Mouse (Mus musculus) kidney, embryonic 14.5 days (tissue): Measurements from ENCODE around the gene Uvrag. TPM values are rescaled to one million over a fixed set of nuclear protein-coding genes. Genes with fewer than 3 reads are reported as not detected.
"Not testable (repeated sequence)": the region's sequence is repeated elsewhere in the genome, so short reads cannot be mapped to it uniquely, and the experiment has no call there.

Source experiments
- ATAC-seq: fragments of 200-750 bp; cut with Nextera tagmentation; 2 replicates; pipeline ENCODE4 v1.8.0; 2017; ENCODE audit warnings: moderate number of reproducible peaks, mild to moderate bottlenecking, moderate TSS enrichment, moderate library complexity; ENCODE audit not compliant: low FRiP score, low TSS enrichment
- H3K27ac ChIP-seq: fragments of 300-500 bp; sonication (generic); 2 replicates; pipeline ENCODE4 v1.5.1; 2014; ENCODE audit warnings: low read depth, mild to moderate bottlenecking, low read length, moderate library complexity, mixed read lengths
- H3K27me3 ChIP-seq: fragments of 300-500 bp; sonication (generic); 2 replicates; pipeline ENCODE4 v1.6.1; 2014; ENCODE audit warnings: mild to moderate bottlenecking, low read length; ENCODE audit not compliant: control insufficient read depth, insufficient read depth
- H3K36me3 ChIP-seq: fragments of 300-500 bp; sonication (generic); 2 replicates; pipeline ENCODE4 v1.6.1; 2014; ENCODE audit warnings: low read length, mixed read lengths; ENCODE audit not compliant: control insufficient read depth, insufficient read depth
- H3K4me1 ChIP-seq: fragments of 300-500 bp; sonication (generic); 2 replicates; pipeline ENCODE4 v1.6.1; 2014; ENCODE audit warnings: low read length, mixed read lengths; ENCODE audit not compliant: control insufficient read depth, insufficient read depth
- H3K4me2 ChIP-seq: fragments of 300-500 bp; sonication (generic); replicated peaks from 2 replicates; pipeline ENCODE4 v1.6.1; 2014; ENCODE audit warnings: low read depth, mild to moderate bottlenecking, low read length
- H3K4me3 ChIP-seq: fragments of 300-500 bp; sonication (generic); 2 replicates; pipeline ENCODE4 v1.5.1; 2014; ENCODE audit warnings: mild to moderate bottlenecking, low read length
- H3K9ac ChIP-seq: fragments of 300-500 bp; sonication (generic); 2 replicates; pipeline ENCODE4 v1.6.1; 2014; ENCODE audit warnings: low read depth, mild to moderate bottlenecking, low read length, moderate library complexity
- H3K9me3 ChIP-seq: fragments of 300-500 bp; sonication (generic); 2 replicates; pipeline ENCODE4 v1.6.1; 2016; ENCODE audit warnings: low read length; ENCODE audit not compliant: control insufficient read depth
- WGBS: fragments of 180-500 bp; shearing (Covaris S2); extraction: QIAGEN DNeasy Blood & Tissue Kit; methylation state at CpG from one replicate; pipeline ENCODE4 v1.1.7; 2014; 5-methylcytosine and 5-hydroxymethylcytosine counted together
- polyA plus RNA-seq: library from polyadenylated mRNA; unstranded; fragments of >200 nt; fragmentation: Nextera tagmentation; extraction: Ambion mirVana; gene quantifications from 2 replicates; pipeline ENCODE4 v1.2.1, GENCODE M21; 2014

Gene Uvrag
- polyA plus RNA-seq, 1 experiment from 2014 or later: 22.7 TPM

DNA sequence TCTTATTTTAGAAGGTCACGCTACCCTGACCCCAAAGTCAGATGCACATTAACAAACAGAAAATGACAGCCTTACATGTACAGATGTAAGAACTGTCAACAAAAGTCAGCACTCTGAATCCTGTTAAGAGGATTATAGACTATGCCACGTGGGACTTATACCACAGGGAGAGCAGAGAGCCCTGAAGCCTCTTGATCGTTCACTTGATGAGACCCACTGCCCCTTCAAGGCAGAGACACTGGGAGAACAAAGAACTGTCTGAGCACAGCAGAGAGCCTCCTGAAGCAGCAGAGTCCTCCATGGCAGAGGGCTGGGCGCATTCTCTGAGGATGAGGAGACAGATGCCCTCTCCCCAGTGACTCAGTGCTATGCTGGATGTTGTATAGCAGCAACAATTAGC, 166.4 kb downstream of the Uvrag start:
- H3K36me3 ChIP-seq: no peaks in the 10 kb centered on the region
- no peaks in the 10 kb centered on the region for H3K9me3 ChIP-seq
- no peaks in the 10 kb centered on the region for H3K4me1 ChIP-seq
- H3K27me3 ChIP-seq: no peaks in the 10 kb centered on the region
- H3K9ac ChIP-seq: no peak overlapping the region
- ATAC-seq: no peak
- no peak overlapping the region for H3K27ac ChIP-seq
- no peak overlapping the region for H3K4me2 ChIP-seq
- 56% methylated on average over 4 of the region's 4 CpGs for WGBS
- no peak overlapping the region for H3K4me3 ChIP-seq

DNA sequence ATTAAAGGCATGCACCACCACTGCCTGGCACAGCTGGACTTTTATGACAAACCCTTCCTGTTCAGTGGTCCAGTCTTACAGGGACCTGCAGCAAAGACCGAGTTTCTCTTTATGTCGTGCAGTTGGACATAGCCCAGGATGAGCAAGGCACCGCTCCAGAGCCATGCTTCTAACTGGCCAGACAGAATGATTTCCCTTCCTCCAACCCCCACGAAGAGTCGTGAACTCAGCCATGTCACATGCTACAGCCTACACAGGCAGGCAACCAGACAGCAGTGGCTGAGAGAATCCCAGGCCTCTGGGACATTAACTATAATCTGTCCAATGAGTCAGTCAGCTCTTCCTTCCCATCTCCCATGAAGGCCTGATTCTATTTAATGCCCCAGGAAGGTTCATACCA, 170.2 kb downstream of the Uvrag start:
- no peaks in the 10 kb centered on the region for H3K27me3 ChIP-seq
- no peaks in the 10 kb centered on the region for H3K36me3 ChIP-seq
- peaks cover 11% of the 10 kb centered on the region; the same call in 1 of the 2 replicates for H3K4me1 ChIP-seq
- H3K4me2 ChIP-seq: no peak overlapping the region
- no peak overlapping the region for H3K27ac ChIP-seq
- H3K4me3 ChIP-seq: no peak overlapping the region
- H3K9me3 ChIP-seq: no peaks in the 10 kb centered on the region
- no peak overlapping the region for H3K9ac ChIP-seq
- no peak for ATAC-seq
- 79% methylated on average over 5 of the region's 5 CpGs for WGBS

DNA sequence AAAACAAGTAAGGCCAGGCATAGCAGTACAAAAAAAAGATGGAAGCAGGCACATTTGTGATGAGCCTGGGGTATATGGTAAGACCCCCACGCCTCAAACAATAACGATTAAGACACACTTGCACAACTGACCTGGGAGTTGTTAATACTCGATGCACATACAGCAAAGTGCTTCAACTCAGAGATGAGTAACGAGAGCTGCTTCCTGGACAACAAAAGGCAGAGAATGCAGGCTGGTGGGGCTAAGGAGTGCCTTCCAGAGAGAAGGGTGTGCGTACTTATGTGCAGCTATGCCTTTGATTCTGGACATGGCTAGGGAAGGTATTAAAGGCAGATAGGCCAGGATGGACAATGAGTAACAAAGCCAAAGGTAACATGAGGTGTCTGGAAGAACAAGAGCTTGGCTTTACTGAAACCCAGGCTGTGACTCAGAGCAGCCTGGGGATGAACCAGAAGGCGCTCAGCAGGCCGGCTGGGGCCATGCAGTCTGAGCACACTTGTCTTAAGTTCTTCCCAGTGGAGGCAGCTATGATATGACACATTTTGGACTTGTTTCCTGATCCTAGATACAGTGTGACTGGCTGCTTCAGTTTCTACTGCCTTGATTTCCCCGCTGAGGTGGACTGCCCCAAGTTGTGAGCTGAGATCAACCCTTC, 172.1 kb downstream of the Uvrag start:
- WGBS: 76% methylated on average over 8 of the region's 8 CpGs
- no peak for ATAC-seq
- no peaks in the 10 kb centered on the region for H3K36me3 ChIP-seq

DNA sequence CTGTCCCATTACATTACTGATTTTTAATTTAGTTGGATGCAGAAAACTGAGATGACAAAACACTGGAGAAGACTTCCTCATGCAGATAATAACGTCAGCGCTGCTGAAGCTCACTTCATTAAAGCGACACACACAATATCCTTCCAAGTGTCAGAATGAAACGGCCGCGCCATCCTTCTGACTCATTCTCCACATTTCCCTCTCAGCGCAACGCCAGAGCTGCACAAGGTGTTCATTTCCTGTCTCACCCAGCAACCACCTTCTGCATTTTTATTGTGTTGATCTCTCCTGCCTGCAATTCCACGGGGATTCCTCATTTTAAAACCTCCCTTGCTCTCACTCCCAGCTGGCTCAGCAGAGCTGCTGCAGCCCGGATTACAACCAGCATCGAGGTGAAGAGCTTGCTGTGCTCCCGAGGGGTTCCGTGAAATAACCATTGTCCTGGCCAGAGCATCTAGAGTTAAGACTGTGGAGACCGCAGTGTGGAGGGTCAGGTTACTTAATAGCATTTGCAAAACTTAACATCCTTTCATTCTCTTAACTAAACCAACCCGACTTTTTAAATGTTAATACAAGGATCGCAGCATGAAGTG, 172.8 kb downstream of the Uvrag start:
- 19% methylated on average over 16 of the region's 16 CpGs for WGBS
- H3K4me1 ChIP-seq: peaks cover 11% of the 10 kb centered on the region; the same call in 1 of the 2 replicates
- H3K27ac ChIP-seq: no peak overlapping the region; the same call in 1 of the 2 replicates
- H3K36me3 ChIP-seq: no peaks in the 10 kb centered on the region
- H3K4me3 ChIP-seq: no peak overlapping the region
- H3K9me3 ChIP-seq: no peaks in the 10 kb centered on the region
- H3K27me3 ChIP-seq: no peaks in the 10 kb centered on the region
- no peak overlapping the region for H3K9ac ChIP-seq
- H3K4me2 ChIP-seq: peak overlapping the region; percentile 22; the same call in 1 of the 2 replicates
- ATAC-seq: no peak

More for the DNA sequence above, 172.1 kb downstream of the Uvrag start:
- Histone ChIP-seq H3K4me3 (no peak overlapping the region), H3K27ac (no peak overlapping the region; the same call in 1 of the 2 replicates), H3K9me3 (no peaks in the 10 kb centered on the region), H3K4me1 (peaks cover 11% of the 10 kb centered on the region; the same call in 1 of the 2 replicates), H3K4me2 (no peak overlapping the region), H3K27me3 (no peaks in the 10 kb centered on the region), H3K9ac (no peak overlapping the region)

DNA sequence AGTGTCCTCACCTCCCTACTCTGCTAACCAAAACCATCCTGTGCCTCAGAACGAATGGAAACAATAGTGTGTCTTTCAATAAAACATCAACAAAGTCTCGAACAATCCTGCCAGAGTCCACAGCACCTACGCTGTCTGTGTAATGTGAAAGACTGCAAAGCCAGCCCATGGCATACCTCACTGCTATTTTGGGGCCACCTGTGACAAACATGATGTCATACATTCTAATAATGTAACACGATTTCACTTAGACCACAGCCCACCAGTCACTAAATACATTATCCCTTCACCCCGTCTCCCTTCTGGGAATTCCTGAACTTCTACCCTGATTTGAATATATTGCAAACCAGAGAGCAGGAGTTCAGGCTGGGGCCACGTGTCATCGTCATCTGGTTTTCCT, 173.3 kb downstream of the Uvrag start:
- Histone ChIP-seq H3K27me3 (no peaks in the 10 kb centered on the region), H3K4me2 (no peak overlapping the region), H3K36me3 (no peaks in the 10 kb centered on the region), H3K9me3 (no peaks in the 10 kb centered on the region), H3K4me1 (peaks cover 16% of the 10 kb centered on the region; the same call in 1 of the 2 replicates), H3K4me3 (no peak overlapping the region), H3K27ac (no peak overlapping the region), H3K9ac (no peak overlapping the region)
- ATAC-seq: no peak
- 52% methylated on average over 7 of the region's 7 CpGs for WGBS

DNA sequence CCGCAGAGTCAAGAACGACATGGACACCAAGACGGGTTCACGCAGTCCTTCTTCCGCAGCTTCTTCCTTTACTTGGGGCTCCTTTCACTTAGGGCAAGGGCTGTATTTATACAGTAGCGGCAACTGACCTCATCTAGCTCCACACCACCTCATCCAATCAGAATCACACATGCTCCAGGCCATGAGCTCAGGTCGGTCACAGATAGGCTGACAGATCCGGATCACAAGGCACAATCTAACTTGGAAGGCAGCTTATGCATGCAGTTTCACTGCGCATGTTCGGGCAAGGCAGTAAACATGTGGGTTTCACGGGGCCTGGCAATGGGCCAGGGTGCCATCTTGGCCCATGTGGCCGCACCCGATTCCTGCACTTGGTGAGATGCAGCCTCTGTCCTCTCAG, 177.4 kb downstream of the Uvrag start:
- ATAC-seq: not testable (repeated sequence)
- WGBS: 89% methylated on average over 13 of the region's 13 CpGs
- peaks cover 13% of the 10 kb centered on the region; the same call in 1 of the 2 replicates for H3K4me1 ChIP-seq

DNA sequence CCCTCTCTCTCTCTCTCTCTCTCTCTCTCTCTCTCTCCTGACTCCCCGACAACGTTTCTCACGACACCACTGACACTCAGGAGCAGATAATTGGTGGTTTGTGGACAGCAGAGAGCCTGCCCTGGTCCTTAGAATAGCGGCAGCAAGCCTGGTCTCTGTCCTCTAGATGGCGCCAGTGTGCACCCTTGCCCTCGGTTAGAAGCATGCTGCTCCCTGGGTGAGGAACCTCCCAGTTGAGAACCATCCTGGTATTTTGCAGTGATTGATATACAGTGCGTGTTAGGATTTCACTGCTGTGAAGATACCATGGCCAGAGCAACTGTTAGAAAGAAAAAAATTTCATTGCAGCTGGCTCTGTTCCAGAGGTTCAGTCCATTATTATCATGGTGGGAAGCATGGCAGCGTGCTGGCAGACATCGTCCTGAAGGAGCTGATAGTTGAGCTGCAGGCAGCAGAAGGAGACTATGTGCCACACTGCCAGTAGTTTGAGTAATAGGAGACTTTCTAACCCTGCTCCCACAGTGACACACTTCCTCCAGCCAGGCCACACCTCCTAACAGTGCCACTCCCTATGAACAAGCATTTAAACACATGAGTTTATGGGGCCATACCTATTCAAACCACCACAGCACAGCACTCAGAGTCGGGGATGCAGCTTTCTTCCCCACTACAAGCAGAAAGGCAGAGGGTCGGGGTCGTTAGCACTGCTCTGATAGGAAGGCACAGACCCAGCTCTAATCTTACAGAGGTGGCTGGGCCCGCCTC, 178.2 kb downstream of the Uvrag start:
- H3K9ac ChIP-seq: no peak overlapping the region
- H3K27ac ChIP-seq: no peak overlapping the region
- peaks cover 11% of the 10 kb centered on the region; the same call in 1 of the 2 replicates for H3K4me1 ChIP-seq
- 33% methylated on average over 13 of the region's 13 CpGs for WGBS
- no peaks in the 10 kb centered on the region for H3K27me3 ChIP-seq
- no peak overlapping the region for H3K4me2 ChIP-seq
- ATAC-seq: peak; percentile 69
- no peaks in the 10 kb centered on the region for H3K9me3 ChIP-seq
- no peaks in the 10 kb centered on the region for H3K36me3 ChIP-seq
- H3K4me3 ChIP-seq: no peak overlapping the region

More for the DNA sequence above, 177.4 kb downstream of the Uvrag start:
- not testable (repeated sequence) for H3K4me3 ChIP-seq, H3K4me2 ChIP-seq, H3K9ac ChIP-seq, H3K36me3 ChIP-seq, H3K27me3 ChIP-seq, H3K27ac ChIP-seq, H3K9me3 ChIP-seq

DNA sequence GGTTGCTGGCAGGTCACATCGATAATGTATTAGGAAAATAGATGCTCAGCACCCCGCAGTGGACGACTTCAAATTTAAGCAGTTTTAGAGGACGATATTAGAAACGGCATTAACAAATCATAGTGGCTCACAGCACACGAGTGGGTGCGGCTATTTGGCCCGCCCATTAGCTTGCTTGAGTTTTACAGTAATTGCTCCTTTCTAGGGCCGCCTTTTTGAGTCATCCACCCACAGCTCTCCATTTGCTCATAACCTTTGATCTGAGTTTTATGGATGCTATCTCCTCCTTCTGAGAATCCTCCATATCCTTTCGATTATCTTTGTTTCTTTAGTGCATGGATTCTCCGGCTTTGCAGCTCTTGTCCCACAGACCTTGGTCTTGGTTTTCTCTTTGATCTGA, 178.9 kb downstream of the Uvrag start:
- H3K27ac ChIP-seq: no peak overlapping the region
- no peak overlapping the region for H3K4me2 ChIP-seq
- H3K4me3 ChIP-seq: no peak overlapping the region
- no peaks in the 10 kb centered on the region for H3K27me3 ChIP-seq
- peaks cover 11% of the 10 kb centered on the region; the same call in 1 of the 2 replicates for H3K4me1 ChIP-seq
- no peaks in the 10 kb centered on the region for H3K9me3 ChIP-seq
- 46% methylated on average over 11 of the region's 11 CpGs for WGBS
- H3K36me3 ChIP-seq: no peaks in the 10 kb centered on the region
- no peak overlapping the region for H3K9ac ChIP-seq
- ATAC-seq: 0 out of 2 replicates have a peak, but pooled peaks have one; percentile 13

DNA sequence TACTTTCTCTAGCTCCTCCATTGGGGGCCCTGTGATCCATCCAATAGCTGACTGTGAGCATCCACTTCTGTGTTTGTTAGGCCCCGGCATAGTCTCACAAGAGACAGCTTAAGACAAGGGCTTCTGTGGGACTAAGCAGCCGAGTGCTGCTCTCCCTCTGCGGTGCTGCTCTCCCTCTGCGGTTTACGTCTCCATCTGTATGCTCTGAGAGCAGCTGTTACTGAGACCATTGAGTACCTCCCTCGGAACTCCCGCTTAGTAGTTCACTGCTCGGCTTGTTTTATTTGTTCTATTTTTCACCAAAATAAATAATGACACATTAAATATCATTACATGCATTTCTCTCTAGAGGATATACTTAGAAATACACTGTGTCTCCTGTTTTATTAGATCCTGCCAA, 180.7 kb downstream of the Uvrag start:
- Histone ChIP-seq H3K27me3 (no peaks in the 10 kb centered on the region), H3K4me1 (peaks cover 18% of the 10 kb centered on the region; the same call in 1 of the 2 replicates), H3K36me3 (no peaks in the 10 kb centered on the region), H3K9me3 (no peaks in the 10 kb centered on the region), H3K4me3 (no peak overlapping the region), H3K27ac (no peak overlapping the region), H3K4me2 (no peak overlapping the region), H3K9ac (no peak overlapping the region)
- 81% methylated on average over 8 of the region's 8 CpGs for WGBS
- no peak for ATAC-seq
